ENCODE assay signal across 7 mouse cellular contexts in the genomic region with DNA sequence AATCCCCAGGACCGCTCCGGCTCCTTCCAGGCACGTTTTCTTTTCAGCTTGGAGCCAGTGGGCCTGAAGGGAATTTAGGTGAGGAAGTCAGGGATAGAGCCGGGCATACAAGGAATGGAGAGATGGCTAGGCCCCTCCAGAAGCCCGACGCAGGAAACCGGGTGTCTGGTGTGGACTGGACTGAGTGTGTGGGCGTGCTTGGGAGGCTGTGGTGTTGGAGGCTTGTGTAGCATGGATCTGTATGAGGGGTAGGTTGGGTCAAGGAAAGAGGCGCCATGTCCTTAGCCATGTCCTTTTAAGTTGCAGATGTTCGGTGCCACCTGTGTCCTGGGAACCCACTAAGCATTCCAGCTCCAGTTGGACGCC. TPM values are rescaled to one million over a fixed set of nuclear protein-coding genes. Genes with fewer than 3 reads are reported as not detected.
DNase-seq lines count a peak whose midpoint lies in the region; ATAC-seq and TF ChIP-seq lines count a peak whose summit lies in the region.

No protein-coding gene starts in this region.

- 30% methylated on average over 11 of the region's 11 CpGs for WGBS in forebrain, embryonic 16.5 days

- intact Hi-C loops in left cerebral cortex, postnatal 4 days (cut with DNase I), result no loop called here

- DNase-seq in left cerebral cortex, adult 18-20 months (ENCODE audit: low spot score in 2 of 2), result peak; percentile 40 to 46
- DNase-seq in left cerebral cortex, postnatal 4 days, result no peak
- peak; percentile 12 for DNase-seq in lung, postnatal 10 days
- DNase-seq in adrenal gland, adult 2 months, result no peak
- no peak for DNase-seq in natural killer cell, adult 2 months (ENCODE audit: low spot score in 2 of 2)

- H3K27me3 ChIP-seq in forebrain, embryonic 16.5 days (replicated peaks; ENCODE audit: control insufficient read depth, insufficient read depth, low read length), result no peaks in the 10 kb centered on the region

- no peak for TF ChIP-seq POLR2A in cortical plate, adult 2 months (IDR thresholded peaks at IDR 0.05; ENCODE audit: extremely low read depth, insufficient read depth, low read length)

- no peaks in the 10 kb centered on the region; the same call in 1 of the 2 replicates for H3K9me3 ChIP-seq in forebrain, embryonic 16.5 days (ENCODE audit: control insufficient read depth, low read length)

- peaks cover 6% of the 10 kb centered on the region for H3K4me1 ChIP-seq in cortical plate, adult 2 months (ENCODE audit: control insufficient read depth, insufficient read depth, low read length)
- H3K4me1 ChIP-seq in forebrain, embryonic 16.5 days (replicated peaks; ENCODE audit: control insufficient read depth, insufficient read depth, low read length), result peaks cover 30% of the 10 kb centered on the region

- H3K4me2 ChIP-seq in forebrain, embryonic 16.5 days (ENCODE audit: low read length), result peak overlapping the region; percentile 78

- no peaks in the 10 kb centered on the region for H3K36me3 ChIP-seq in forebrain, embryonic 16.5 days (ENCODE audit: control insufficient read depth, insufficient read depth)

- no peak for TF ChIP-seq CTCF in cortical plate, adult 2 months (IDR thresholded peaks at IDR 0.05; ENCODE audit: extremely low read depth, insufficient read depth, low read length)

- H3K9ac ChIP-seq in forebrain, embryonic 16.5 days (replicated peaks; ENCODE audit: low read depth, low read length), result peak overlapping the region; percentile 82

- peak overlapping the region; percentile 69 for H3K4me3 ChIP-seq in cortical plate, adult 2 months (ENCODE audit: insufficient read depth, low read length)
- H3K4me3 ChIP-seq in forebrain, embryonic 16.5 days (replicated peaks; ENCODE audit: low read length), result peak overlapping the region; percentile 66

- peak; percentile 19; the same call in 1 of the 2 replicates for ATAC-seq in forebrain, embryonic 16.5 days

- no peak overlapping the region for H3K27ac ChIP-seq in cortical plate, adult 2 months (ENCODE audit: insufficient read depth, low read length)
- H3K27ac ChIP-seq in forebrain, embryonic 16.5 days (ENCODE audit: low read length), result no peak overlapping the region; the same call in 1 of the 2 replicates

RNA-seq across cellular contexts. Expression of gene Adcy3, which starts 0.9 kb away (rescaled TPM):
- total RNA-seq in left cerebral cortex, adult 18-20 months (2021), result 10 to 100 TPM; 53.5 to 55.5 TPM
- total RNA-seq in left cerebral cortex, postnatal 4 days (2021), result 10 to 100 TPM; 42.4 to 43.0 TPM
- polyA plus RNA-seq in cortical plate, adult 2 months (2012; rRNA removed), result 25.1 and 27.1 TPM in 2 replicates
- 12.2 and 12.9 TPM in 2 replicates for polyA plus RNA-seq in forebrain, embryonic 16.5 days (2015; fragmentation: Nextera tagmentation; extraction: Ambion mirVana)
- 10 to 100 TPM; 43.3 to 94.2 TPM for total RNA-seq in adrenal gland, adult 2 months (2021)
- 25.1 and 25.5 TPM in 2 replicates for polyA plus RNA-seq in adrenal gland, adult 2 months (2012; rRNA removed)

RNA-seq across cellular contexts. Expression of gene Dnajc27, which starts 51.4 kb away (rescaled TPM):
- 10 to 100 TPM; 96.7 to 97.1 TPM for total RNA-seq in left cerebral cortex, adult 18-20 months (2021)
- 10 to 100 TPM; 35.3 to 35.9 TPM for total RNA-seq in left cerebral cortex, postnatal 4 days (2021)
- polyA plus RNA-seq in cortical plate, adult 2 months (2012; rRNA removed), result 82.4 and 87.4 TPM in 2 replicates
- polyA plus RNA-seq in forebrain, embryonic 16.5 days (2015; fragmentation: Nextera tagmentation; extraction: Ambion mirVana), result 13.3 and 15.6 TPM in 2 replicates
- total RNA-seq in adrenal gland, adult 2 months (2021), result 1 to 10 TPM; 3.4 to 6.4 TPM
- 3.5 and 3.9 TPM in 2 replicates for polyA plus RNA-seq in adrenal gland, adult 2 months (2012; rRNA removed)

Comparison
In these comparisons a context has a peak if more than half of its experiments do, and no peak if none do; other contexts are left out.
1. DNase-seq: peak in left cerebral cortex, adult 18-20 months (2 of 2) and lung, postnatal 10 days (single experiment); none in left cerebral cortex, postnatal 4 days (single experiment), adrenal gland, adult 2 months (single experiment) and natural killer cell, adult 2 months (0 of 2).
2. RNA of gene Dnajc27, which starts 51.4 kb away (total RNA-seq): 96.7 to 97.1 TPM in left cerebral cortex, adult 18-20 months and 35.3 to 35.9 TPM in left cerebral cortex, postnatal 4 days; 3.4 to 6.4 TPM in adrenal gland, adult 2 months; every median in the first group is over 4 times any median in the second.